Mouse (Mus musculus) kidney, adult 2 months (tissue): ENCODE results near the gene Stxbp1. TPM values are rescaled to one million over a fixed set of nuclear protein-coding genes. Genes with fewer than 3 reads are reported as not detected.
"Not testable (repeated sequence)": the region's sequence is repeated elsewhere in the genome, so short reads cannot be mapped to it uniquely, and the experiment has no call there.

Experiments used
- DNase-seq: peaks from one replicate; pipeline ENCODE4 v3.0.0; 2021
- H3K27ac ChIP-seq: fragments of 200-500 bp; 2 replicates; pipeline ENCODE4 v1.5.1; 2012; ENCODE audit warnings: low read depth, low read length, control low read depth, inconsistent platforms; ENCODE audit not compliant: insufficient read depth
- H3K27me3 ChIP-seq: fragments of 200-500 bp; replicated peaks from 2 replicates; pipeline ENCODE4 v1.6.1; 2012; ENCODE audit warnings: mild to moderate bottlenecking, moderate library complexity, low read length, inconsistent platforms; ENCODE audit not compliant: control insufficient read depth, insufficient read depth
- H3K36me3 ChIP-seq: fragments of 200-500 bp; 2 replicates; pipeline ENCODE4 v1.6.1; 2012; ENCODE audit warnings: mild to moderate bottlenecking, moderate library complexity, low read length, inconsistent platforms; ENCODE audit not compliant: control insufficient read depth, insufficient read depth
- H3K4me1 ChIP-seq: fragments of 200-500 bp; 2 replicates; pipeline ENCODE4 v1.6.1; 2011; ENCODE audit warnings: low read length; ENCODE audit not compliant: control insufficient read depth, insufficient read depth
- H3K4me3 ChIP-seq: fragments of 200-500 bp; 2 replicates; pipeline ENCODE4 v1.5.1; 2011; ENCODE audit warnings: mild to moderate bottlenecking, low read depth, low read length, control low read depth; ENCODE audit not compliant: insufficient read depth
- CTCF ChIP-seq: fragments of 200-500 bp; conservative IDR thresholded peaks from 2 replicates; pipeline ENCODE4 v1.5.1; 2011; ENCODE audit warnings: low read depth, mild to moderate bottlenecking, control low read depth, low read length, moderate library complexity, mixed read lengths; ENCODE audit not compliant: insufficient read depth, insufficient read length
- POLR2A ChIP-seq: fragments of 200-500 bp; IDR thresholded peaks from one replicate; pipeline ENCODE4 v1.6.1; 2011; ENCODE audit warnings: low read depth, low read length, control low read depth
- WGBS: fragments of 180-500 bp; shearing (Covaris S2); methylation state at CpG from one replicate; pipeline ENCODE4 v1.1.7; 2018; 5-methylcytosine and 5-hydroxymethylcytosine counted together
- polyA plus RNA-seq: library from polyadenylated mRNA; depleted of rRNA; stranded (reverse); fragments of >200 nt; gene quantifications from 2 replicates; pipeline ENCODE4 v1.2.3, GENCODE M21; 2012

Gene Stxbp1
- polyA plus RNA-seq, 1 experiment, result 13.2 TPM

DNA sequence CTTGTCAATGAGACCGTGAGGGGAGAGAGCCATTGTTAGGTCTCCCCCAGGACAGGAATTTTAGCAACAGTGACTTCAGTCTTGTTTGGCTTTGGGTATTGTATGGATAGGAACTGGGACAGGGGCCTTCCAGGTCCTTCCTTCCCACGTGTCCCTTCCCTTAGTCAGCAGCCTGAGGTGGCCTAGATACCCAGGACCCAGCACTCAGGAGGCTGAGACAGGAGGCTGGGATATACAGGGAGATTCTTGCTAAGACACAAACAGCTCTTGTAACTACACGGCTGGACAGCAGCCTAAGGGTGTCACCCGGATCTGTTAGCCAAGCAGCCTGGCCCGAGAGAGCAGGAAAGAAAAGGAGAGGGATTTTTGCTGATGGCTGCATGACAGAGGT is 12.6 kb upstream of the Stxbp1 start:
- 86% methylated on average over 5 of the region's 5 CpGs for WGBS
- no peak for DNase-seq
- H3K27ac ChIP-seq, result no peak overlapping the region
- no peaks in the 10 kb centered on the region for H3K36me3 ChIP-seq
- no peak for TF ChIP-seq POLR2A
- no peak for TF ChIP-seq CTCF
- H3K27me3 ChIP-seq, result no peaks in the 10 kb centered on the region
- no peaks in the 10 kb centered on the region for H3K4me1 ChIP-seq
- no peak overlapping the region for H3K4me3 ChIP-seq

GRCm38 (mm10) chr2:32859010-32859621 is 12.1 kb upstream of the Stxbp1 start:
- DNase-seq, result peak; percentile 53
- no peaks in the 10 kb centered on the region for H3K36me3 ChIP-seq
- no peak overlapping the region for H3K4me3 ChIP-seq
- WGBS, result 44% methylated on average over 10 of the region's 10 CpGs
- TF ChIP-seq POLR2A (no peak), CTCF (peak; percentile 85)
- H3K27me3 ChIP-seq, result no peaks in the 10 kb centered on the region
- no peaks in the 10 kb centered on the region for H3K4me1 ChIP-seq
- H3K27ac ChIP-seq, result no peak overlapping the region

- peak; percentile 88 for DNase-seq
- TF ChIP-seq POLR2A (no peak), CTCF (peak; percentile 94)
- no peak overlapping the region for H3K27ac ChIP-seq
- H3K27me3 ChIP-seq, result no peaks in the 10 kb centered on the region
- no peaks in the 10 kb centered on the region for H3K4me1 ChIP-seq
- H3K4me3 ChIP-seq, result no peak overlapping the region
- H3K36me3 ChIP-seq, result no peaks in the 10 kb centered on the region
- WGBS, result 0% methylated on average over 7 of the region's 7 CpGs
These were observed 10.5 kb upstream of the Stxbp1 start for GRCm38 (mm10) chr2:32857584-32857983.

GRCm38 (mm10) chr2:32855790-32856465 is 8.9 kb upstream of the Stxbp1 start:
- 59% methylated on average over 5 of the region's 5 CpGs for WGBS
- DNase-seq, result no peak
- Histone ChIP-seq H3K27me3 (no peaks in the 10 kb centered on the region), H3K4me1 (no peaks in the 10 kb centered on the region), H3K4me3 (no peak overlapping the region), H3K27ac (no peak overlapping the region), H3K36me3 (no peaks in the 10 kb centered on the region)
- TF ChIP-seq CTCF, result no peak
- no peak for TF ChIP-seq POLR2A

GRCm38 (mm10) chr2:32855046-32855785 is 8.2 kb upstream of the Stxbp1 start:
- Histone ChIP-seq H3K27ac (no peak overlapping the region), H3K4me1 (no peaks in the 10 kb centered on the region), H3K36me3 (no peaks in the 10 kb centered on the region), H3K4me3 (no peak overlapping the region), H3K27me3 (no peaks in the 10 kb centered on the region)
- WGBS, result 77% methylated on average over 7 of the region's 7 CpGs
- no peak for TF ChIP-seq POLR2A
- TF ChIP-seq CTCF, result no peak
- DNase-seq, result no peak

DNA sequence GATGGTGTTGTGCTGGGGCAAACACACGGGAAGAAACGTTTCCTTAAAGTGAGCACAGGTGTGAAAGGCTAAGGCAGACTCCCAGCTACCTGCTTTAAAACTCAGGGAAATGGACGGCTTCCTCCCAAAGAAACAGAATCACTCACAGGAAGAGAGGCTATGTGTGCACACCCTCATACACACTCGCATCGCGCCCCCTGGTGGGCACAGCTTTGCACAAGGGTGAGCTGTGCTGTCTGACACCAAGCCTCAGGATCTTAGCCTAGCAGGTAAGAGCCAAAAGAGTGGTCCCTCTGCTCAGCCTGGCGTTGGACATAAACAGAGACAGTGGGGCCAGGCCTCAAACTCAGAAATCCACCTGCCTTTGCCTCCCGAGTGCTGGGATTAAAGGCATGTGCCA is 7.2 kb upstream of the Stxbp1 start:
- 4% methylated on average over 8 of the region's 8 CpGs for WGBS
- TF ChIP-seq POLR2A (no peak), CTCF (peak; percentile 96)
- H3K27ac ChIP-seq, result no peak overlapping the region
- no peaks in the 10 kb centered on the region for H3K36me3 ChIP-seq
- no peak overlapping the region for H3K4me3 ChIP-seq
- no peaks in the 10 kb centered on the region for H3K4me1 ChIP-seq
- peak; percentile 93 for DNase-seq
- no peaks in the 10 kb centered on the region for H3K27me3 ChIP-seq

DNA sequence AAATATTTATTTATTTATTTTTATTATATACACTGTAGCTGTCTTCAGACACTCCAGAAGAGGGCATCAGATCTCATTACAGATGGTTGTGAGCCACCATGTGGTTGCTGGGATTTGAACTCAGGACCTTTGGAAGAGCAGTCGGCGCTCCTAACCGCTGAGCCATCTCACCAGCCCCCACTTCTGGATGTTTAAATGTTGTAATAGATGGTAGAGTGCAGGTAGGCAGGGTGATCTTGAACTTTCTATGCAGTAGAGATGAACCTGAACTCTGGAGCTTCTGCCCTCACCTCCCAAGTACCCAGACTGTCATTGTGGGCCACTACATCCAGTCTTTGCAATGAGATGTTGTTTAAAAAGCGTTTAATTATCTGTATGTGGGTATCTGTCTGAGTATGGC is 6.7 kb upstream of the Stxbp1 start:
- not testable (repeated sequence) for H3K4me3 ChIP-seq, H3K27me3 ChIP-seq
- 74% methylated on average over 4 of the region's 4 CpGs for WGBS

More for the DNA sequence above, 6.7 kb upstream of the Stxbp1 start:
- not testable (repeated sequence) for DNase-seq, H3K4me1 ChIP-seq, H3K36me3 ChIP-seq, H3K27ac ChIP-seq
